Mouse (Mus musculus): ENCODE results near the gene Lipc. TPM values are rescaled to one million over a fixed set of nuclear protein-coding genes. Genes with fewer than 3 reads are reported as not detected.

The Lipc gene
- polyA plus RNA-seq, 1 experiment from 2014 or later: 3.6 TPM

- ATAC-seq (ENCODE audit: insufficient read depth, low FRiP score, low read depth): no peak
- WGBS: 59% methylated on average over 3 of the region's 3 CpGs
- Histone ChIP-seq H3K4me3 (replicated peaks) (no peak overlapping the region), H3K36me3 (no peaks in the 10 kb centered on the region), H3K9me3 (no peaks in the 10 kb centered on the region), H3K9ac (no peak overlapping the region), H3K4me2 (no peak overlapping the region), H3K27ac (no peak overlapping the region), H3K4me1 (no peaks in the 10 kb centered on the region), H3K27me3 (replicated peaks) (no peaks in the 10 kb centered on the region)
Measured at GRCm38 (mm10) chr9:70969244-70969643, 17.2 kb upstream of the Lipc start.

- Histone ChIP-seq H3K27ac (no peak overlapping the region), H3K9ac (no peak overlapping the region), H3K4me1 (no peaks in the 10 kb centered on the region), H3K27me3 (replicated peaks) (no peaks in the 10 kb centered on the region), H3K9me3 (no peaks in the 10 kb centered on the region), H3K4me3 (replicated peaks) (no peak overlapping the region), H3K4me2 (no peak overlapping the region), H3K36me3 (no peaks in the 10 kb centered on the region)
- 72% methylated on average over 17 of the region's 17 CpGs for WGBS
- ATAC-seq (ENCODE audit: insufficient read depth, low FRiP score, low read depth): no peak
Measured at GRCm38 (mm10) chr9:70965999-70966994, 14.3 kb upstream of the Lipc start.

DNA sequence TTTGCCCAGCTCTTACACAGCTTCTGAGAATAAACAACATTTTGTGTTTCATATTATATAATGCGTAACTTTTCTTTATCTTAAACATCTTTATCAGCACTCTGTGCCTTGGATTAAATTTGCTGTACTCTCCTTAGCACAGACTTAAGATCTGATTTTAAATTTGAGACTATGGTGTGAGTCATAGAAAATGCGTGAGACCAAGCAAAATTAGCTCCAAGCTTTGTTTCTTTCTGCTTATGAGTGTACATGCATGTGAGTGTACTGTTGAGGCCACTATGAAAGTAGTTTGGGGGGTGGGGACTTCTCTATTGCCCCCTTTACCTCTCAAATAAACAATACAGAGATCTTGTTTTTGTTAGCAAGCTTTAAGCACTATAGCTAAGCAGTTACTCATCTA is 13.4 kb upstream of the Lipc start:
- Histone ChIP-seq H3K27ac (no peak overlapping the region), H3K4me1 (no peaks in the 10 kb centered on the region), H3K4me2 (no peak overlapping the region), H3K27me3 (replicated peaks) (no peaks in the 10 kb centered on the region), H3K9me3 (no peaks in the 10 kb centered on the region), H3K4me3 (replicated peaks) (no peak overlapping the region), H3K9ac (no peak overlapping the region), H3K36me3 (no peaks in the 10 kb centered on the region)
- WGBS: 84% methylated on average over 2 of the region's 2 CpGs
- no peak for ATAC-seq (ENCODE audit: insufficient read depth, low FRiP score, low read depth)

DNA sequence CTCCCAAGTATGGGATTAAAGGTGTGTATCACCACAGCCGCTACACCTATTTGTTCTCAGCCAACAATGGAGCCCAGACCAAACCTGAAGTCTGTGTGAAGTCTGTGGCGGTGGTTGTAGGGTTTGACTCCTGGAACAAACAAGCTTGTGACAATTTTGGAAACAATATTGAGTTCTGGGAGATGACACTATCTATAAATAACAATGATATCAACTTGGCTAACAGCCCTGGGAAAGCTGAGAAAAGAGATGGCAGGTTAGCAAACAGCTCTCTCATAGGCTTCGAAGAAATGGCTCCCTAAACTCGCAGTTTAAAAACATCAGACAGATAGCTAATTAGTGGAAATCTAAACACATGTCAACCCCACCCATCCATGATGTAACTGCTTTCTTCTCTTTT is 13.0 kb upstream of the Lipc start:
- no peak overlapping the region for H3K9ac ChIP-seq
- no peak for ATAC-seq (ENCODE audit: insufficient read depth, low FRiP score, low read depth)
- H3K36me3 ChIP-seq: no peaks in the 10 kb centered on the region
- H3K9me3 ChIP-seq: no peaks in the 10 kb centered on the region
- 67% methylated on average over 4 of the region's 4 CpGs for WGBS
- H3K4me1 ChIP-seq: no peaks in the 10 kb centered on the region
- no peaks in the 10 kb centered on the region for H3K27me3 ChIP-seq (replicated peaks)
- H3K4me2 ChIP-seq: no peak overlapping the region
- H3K27ac ChIP-seq: no peak overlapping the region
- H3K4me3 ChIP-seq (replicated peaks): no peak overlapping the region

DNA sequence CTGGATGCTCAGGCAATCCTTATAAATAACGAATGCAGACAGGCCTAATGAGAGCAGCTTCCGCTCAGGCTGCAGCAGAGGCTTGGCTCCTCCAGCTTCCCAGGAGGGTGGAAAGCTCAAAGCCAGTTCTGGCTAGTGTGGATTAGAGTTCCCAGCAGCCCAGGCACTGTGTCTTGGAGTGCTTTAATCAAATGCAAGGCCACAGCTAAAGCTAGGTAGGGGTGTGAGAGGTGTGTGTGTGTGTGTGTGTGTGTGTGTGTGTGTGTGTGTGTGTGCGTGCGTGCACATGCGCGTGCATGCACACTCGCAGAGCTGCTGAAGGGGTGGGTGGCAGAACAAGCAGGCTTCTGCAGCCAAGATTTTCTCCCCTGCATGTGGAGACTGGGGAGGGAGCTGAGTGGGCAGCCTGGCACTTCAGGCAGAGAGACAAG is 11.4 kb upstream of the Lipc start:
- Histone ChIP-seq H3K9ac (no peak overlapping the region), H3K4me3 (replicated peaks) (no peak overlapping the region), H3K27ac (no peak overlapping the region), H3K36me3 (no peaks in the 10 kb centered on the region), H3K4me2 (no peak overlapping the region), H3K4me1 (no peaks in the 10 kb centered on the region), H3K9me3 (no peaks in the 10 kb centered on the region), H3K27me3 (replicated peaks) (no peaks in the 10 kb centered on the region)
- 78% methylated on average over 7 of the region's 7 CpGs for WGBS
- no peak for ATAC-seq (ENCODE audit: insufficient read depth, low FRiP score, low read depth)

- no peak overlapping the region for H3K4me2 ChIP-seq
- no peak for ATAC-seq (ENCODE audit: insufficient read depth, low FRiP score, low read depth)
- WGBS: 57% methylated on average over 2 of the region's 2 CpGs
Measured at GRCm38 (mm10) chr9:70962781-70963455, 10.9 kb upstream of the Lipc start.

GRCm38 (mm10) chr9:70960301-70960700 is 8.3 kb upstream of the Lipc start:
- Histone ChIP-seq H3K27me3 (replicated peaks) (no peaks in the 10 kb centered on the region), H3K36me3 (no peaks in the 10 kb centered on the region), H3K27ac (no peak overlapping the region), H3K4me1 (no peaks in the 10 kb centered on the region), H3K9ac (no peak overlapping the region), H3K4me2 (no peak overlapping the region), H3K9me3 (no peaks in the 10 kb centered on the region), H3K4me3 (replicated peaks) (no peak overlapping the region)
- no peak for ATAC-seq (ENCODE audit: insufficient read depth, low FRiP score, low read depth)
- 89% methylated on average over 5 of the region's 5 CpGs for WGBS

More at GRCm38 (mm10) chr9:70962781-70963455, 10.9 kb upstream of the Lipc start:
- H3K27ac ChIP-seq: no peak overlapping the region
- no peaks in the 10 kb centered on the region for H3K27me3 ChIP-seq (replicated peaks)
- H3K4me1 ChIP-seq: no peaks in the 10 kb centered on the region
- H3K36me3 ChIP-seq: no peaks in the 10 kb centered on the region
- no peak overlapping the region for H3K4me3 ChIP-seq (replicated peaks)
- no peaks in the 10 kb centered on the region for H3K9me3 ChIP-seq
- H3K9ac ChIP-seq: no peak overlapping the region

GRCm38 (mm10) chr9:70959866-70960265 is 7.8 kb upstream of the Lipc start:
- no peak; the same call in 1 of the 2 replicates for ATAC-seq (ENCODE audit: insufficient read depth, low FRiP score, low read depth)
- no peak overlapping the region for H3K27ac ChIP-seq
- H3K27me3 ChIP-seq (replicated peaks): no peaks in the 10 kb centered on the region
- no peak overlapping the region for H3K9ac ChIP-seq
- H3K4me1 ChIP-seq: no peaks in the 10 kb centered on the region
- no peak overlapping the region for H3K4me2 ChIP-seq
- no peaks in the 10 kb centered on the region for H3K36me3 ChIP-seq
- WGBS: 68% methylated on average over 5 of the region's 5 CpGs
- H3K4me3 ChIP-seq (replicated peaks): no peak overlapping the region
- H3K9me3 ChIP-seq: no peaks in the 10 kb centered on the region

DNA sequence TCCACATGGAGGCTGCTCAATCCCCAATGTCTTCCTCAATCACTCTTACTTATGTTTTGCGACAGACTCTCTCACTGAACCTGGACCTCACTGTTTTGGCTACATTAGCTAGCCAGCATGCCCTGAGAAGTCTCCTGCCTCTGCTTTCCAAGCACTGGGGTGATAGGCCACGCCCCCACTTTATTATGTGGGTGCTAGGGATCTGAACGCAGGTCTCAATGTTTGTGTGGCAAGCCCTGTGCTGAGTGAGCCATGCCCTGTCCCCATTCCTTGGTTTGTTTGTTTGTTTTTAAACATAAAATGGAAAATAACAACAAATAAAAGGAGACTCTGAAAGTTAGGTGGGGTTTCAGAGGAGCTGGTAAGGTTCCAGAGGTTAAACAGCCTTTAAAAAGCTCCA is 7.4 kb upstream of the Lipc start:
- Histone ChIP-seq H3K4me1 (no peaks in the 10 kb centered on the region), H3K9me3 (no peaks in the 10 kb centered on the region), H3K4me2 (no peak overlapping the region), H3K9ac (no peak overlapping the region), H3K27me3 (replicated peaks) (no peaks in the 10 kb centered on the region), H3K36me3 (no peaks in the 10 kb centered on the region), H3K27ac (no peak overlapping the region), H3K4me3 (replicated peaks) (no peak overlapping the region)
- WGBS: 86% methylated on average over 3 of the region's 3 CpGs
- ATAC-seq (ENCODE audit: insufficient read depth, low FRiP score, low read depth): no peak

DNA sequence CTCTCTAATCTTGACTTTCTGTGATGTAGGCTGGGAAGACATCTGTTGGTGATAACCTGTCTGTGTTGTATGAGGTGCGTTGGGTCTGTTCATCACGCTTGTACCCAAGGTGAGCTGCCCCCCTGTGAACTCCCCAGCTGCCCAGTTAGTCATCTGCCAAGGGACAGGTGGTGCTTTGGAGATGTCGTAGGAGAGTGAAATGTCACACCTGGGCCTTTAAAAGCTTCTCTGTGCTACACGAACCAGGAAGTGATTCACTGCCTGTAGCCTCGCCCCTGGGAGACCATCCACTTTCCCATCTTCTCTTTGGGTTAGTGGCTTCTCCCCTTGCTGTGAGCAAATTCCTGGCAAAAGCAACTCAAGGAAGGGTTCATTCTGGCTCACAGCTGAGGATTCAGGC is 6.4 kb upstream of the Lipc start:
- Histone ChIP-seq H3K36me3 (no peaks in the 10 kb centered on the region), H3K27me3 (replicated peaks) (no peaks in the 10 kb centered on the region), H3K4me2 (no peak overlapping the region), H3K4me1 (no peaks in the 10 kb centered on the region), H3K9me3 (no peaks in the 10 kb centered on the region), H3K4me3 (replicated peaks) (no peak overlapping the region), H3K9ac (no peak overlapping the region), H3K27ac (no peak overlapping the region)
- WGBS: 57% methylated on average over 5 of the region's 5 CpGs
- no peak for ATAC-seq (ENCODE audit: insufficient read depth, low FRiP score, low read depth)

DNA sequence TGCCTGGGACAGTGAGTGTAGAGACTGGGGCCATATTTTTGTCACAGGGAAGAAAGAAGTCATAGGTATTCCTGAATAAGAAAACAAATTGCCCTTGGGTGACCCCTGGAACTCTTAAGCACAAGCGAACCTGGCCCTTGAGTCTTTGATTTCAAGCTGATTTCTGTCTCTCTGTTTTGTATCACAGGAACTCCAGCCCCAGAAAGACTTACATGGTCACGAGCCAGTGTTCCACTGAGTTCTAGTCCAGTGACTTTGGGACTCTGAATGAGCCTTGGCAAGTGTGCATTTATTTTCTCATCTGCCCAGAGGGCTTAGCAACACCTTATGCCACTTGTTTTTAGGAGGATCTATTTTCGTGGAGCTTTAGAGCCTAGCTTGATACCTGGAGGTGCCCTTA is 5.7 kb upstream of the Lipc start:
- H3K9ac ChIP-seq: no peak overlapping the region
- H3K27ac ChIP-seq: no peak overlapping the region
- no peaks in the 10 kb centered on the region for H3K27me3 ChIP-seq (replicated peaks)
- no peak overlapping the region for H3K4me2 ChIP-seq
- H3K9me3 ChIP-seq: no peaks in the 10 kb centered on the region
- 63% methylated on average over 3 of the region's 3 CpGs for WGBS
- H3K4me1 ChIP-seq: no peaks in the 10 kb centered on the region
- H3K36me3 ChIP-seq: no peaks in the 10 kb centered on the region
- no peak for ATAC-seq (ENCODE audit: insufficient read depth, low FRiP score, low read depth)
- H3K4me3 ChIP-seq (replicated peaks): no peak overlapping the region

DNA sequence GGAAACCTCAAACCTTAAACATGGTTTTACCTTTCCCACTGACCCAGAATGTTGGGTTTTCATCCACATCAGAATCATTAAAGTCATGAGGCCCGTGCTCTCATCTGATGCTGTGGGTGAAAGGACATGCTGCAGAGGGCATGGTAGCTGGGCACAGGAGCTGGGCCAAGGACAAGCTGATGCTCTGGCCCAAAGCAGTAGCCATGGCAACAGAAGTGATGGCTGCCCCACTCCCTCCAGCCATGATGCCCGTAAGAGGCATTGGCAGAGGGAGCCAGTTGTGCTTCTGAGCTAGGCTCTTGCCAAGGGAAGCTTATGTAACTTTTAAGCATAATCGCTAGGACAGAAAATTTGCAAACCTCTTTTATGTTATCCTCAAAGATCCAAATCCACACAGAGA is 2.2 kb upstream of the Lipc start:
- Histone ChIP-seq H3K4me3 (replicated peaks) (no peak overlapping the region), H3K9me3 (no peaks in the 10 kb centered on the region), H3K36me3 (no peaks in the 10 kb centered on the region), H3K9ac (no peak overlapping the region), H3K4me1 (no peaks in the 10 kb centered on the region), H3K27ac (no peak overlapping the region), H3K27me3 (replicated peaks) (no peaks in the 10 kb centered on the region), H3K4me2 (no peak overlapping the region)
- ATAC-seq (ENCODE audit: insufficient read depth, low FRiP score, low read depth): no peak
- WGBS: 89% methylated on average over 3 of the region's 3 CpGs

Data from stomach, embryonic 15.5 days (tissue).